Mouse (Mus musculus) gastrocnemius, postnatal 10 days (tissue): ENCODE results near the gene Gak. TPM values are rescaled to one million over a fixed set of nuclear protein-coding genes. Genes with fewer than 3 reads are reported as not detected.
"Not testable (repeated sequence)": the region's sequence is repeated elsewhere in the genome, so short reads cannot be mapped to it uniquely, and the experiment has no call there.

Experiments
- DNase-seq: peaks from one replicate; pipeline ENCODE4 v3.0.0; 2021; ENCODE audit warnings: mixed read lengths
- total RNA-seq, 2 experiments: library from RNA; stranded (reverse); gene quantifications; 2 replicates each; pipeline ENCODE4 v1.2.3; 2021

Gak gene
- total RNA-seq, 2 experiments from 2014 or later, result 19.7 to 23.0 TPM

GRCm38 (mm10) chr5:108655891-108656650 lies 26.5 kb upstream of the Gak start:
- no peak for DNase-seq

- DNase-seq, result no peak
These were observed 25.8 kb upstream of the Gak start for GRCm38 (mm10) chr5:108655381-108655780.

- no peak for DNase-seq
These were observed 25.0 kb upstream of the Gak start for GRCm38 (mm10) chr5:108654444-108654990.

DNA sequence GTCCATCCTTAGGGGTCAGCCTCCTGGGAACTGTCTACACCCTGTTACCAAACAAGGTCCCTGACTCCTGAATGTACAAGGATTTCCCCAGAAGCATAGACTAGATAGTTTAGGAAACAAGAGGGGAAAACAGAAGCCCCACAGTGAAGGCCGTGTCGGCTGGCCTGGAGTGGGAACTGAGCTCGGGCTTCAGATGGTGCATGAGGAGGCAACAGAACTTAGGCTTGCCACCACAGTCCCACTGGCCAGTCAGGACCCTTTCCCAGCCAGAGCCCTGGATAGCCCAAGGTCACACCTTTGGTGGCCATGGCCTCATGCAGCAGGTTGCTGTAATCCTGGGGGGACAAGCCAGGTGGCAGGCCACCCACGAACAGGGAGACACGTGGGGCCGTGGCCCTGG lies 23.8 kb upstream of the Gak start:
- DNase-seq, result no peak

DNA sequence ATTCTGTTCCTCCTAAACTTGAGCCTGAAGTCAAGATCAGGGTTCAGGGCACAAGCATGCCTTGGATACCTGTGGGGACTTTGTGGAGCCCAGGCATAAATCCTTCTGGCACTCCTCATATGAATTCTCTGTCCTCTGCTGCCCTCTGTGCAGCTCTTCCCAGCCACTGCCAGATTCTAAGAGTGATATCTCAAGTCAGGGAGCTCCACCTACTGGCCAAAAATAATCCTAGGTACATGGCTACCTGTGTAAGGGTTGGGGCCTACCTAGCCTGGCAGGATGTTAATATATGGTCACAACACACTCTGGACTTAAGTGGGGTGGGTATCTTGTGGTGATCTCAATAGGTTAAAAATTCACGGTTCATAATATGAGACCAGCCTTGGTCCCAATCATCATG lies 22.3 kb upstream of the Gak start:
- DNase-seq, result no peak

DNA sequence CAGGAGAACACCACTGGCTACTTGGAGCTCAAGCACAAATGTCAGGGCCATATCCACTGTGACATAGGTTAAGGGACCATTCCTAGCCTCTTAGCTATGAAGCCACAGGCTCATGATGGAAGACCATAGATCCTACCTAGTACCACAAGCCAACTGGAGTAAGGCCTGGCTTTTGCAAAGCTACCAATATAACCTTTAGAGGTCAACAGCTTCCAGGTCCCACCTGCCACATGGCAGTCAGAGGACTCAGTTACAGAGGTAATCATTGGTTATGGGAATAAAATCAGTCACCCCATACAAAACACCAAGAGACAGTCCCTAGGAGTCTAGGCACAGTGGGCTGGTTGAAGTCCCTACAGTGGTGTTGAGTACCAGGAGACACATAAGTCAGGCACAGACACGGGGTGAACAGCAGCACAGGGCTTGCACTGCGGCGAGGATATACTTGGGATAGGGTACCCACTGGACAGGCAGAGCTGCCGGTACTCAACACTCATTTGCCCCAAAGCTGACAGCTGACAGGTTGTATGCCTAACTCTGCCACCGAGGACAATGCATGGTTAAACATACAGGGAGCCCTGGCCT lies 21.7 kb upstream of the Gak start:
- DNase-seq, result no peak

- DNase-seq, result no peak
These were observed 20.8 kb upstream of the Gak start for GRCm38 (mm10) chr5:108650341-108650740.

- DNase-seq, result no peak
These were observed 19.5 kb upstream of the Gak start for GRCm38 (mm10) chr5:108648937-108649576.

GRCm38 (mm10) chr5:108647820-108648465 lies 18.4 kb upstream of the Gak start:
- no peak for DNase-seq

- no peak for DNase-seq
These were observed 17.8 kb upstream of the Gak start for GRCm38 (mm10) chr5:108647311-108647710.

DNA sequence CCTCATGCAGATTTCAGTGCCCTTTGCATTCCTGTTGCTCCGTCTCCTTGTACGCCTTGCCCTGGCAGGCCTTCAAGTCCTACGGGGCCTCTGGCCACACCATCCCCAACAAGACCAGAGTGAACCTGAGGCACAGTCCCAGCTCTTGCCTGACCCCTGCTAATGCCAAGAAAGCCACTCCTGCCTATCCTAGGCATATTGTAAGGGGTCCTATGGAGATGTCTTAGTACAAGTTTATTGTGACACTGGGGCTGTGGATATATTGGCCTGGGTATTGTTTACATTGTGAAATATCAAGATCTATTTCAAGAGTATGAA lies 16.7 kb upstream of the Gak start:
- no peak for DNase-seq

DNA sequence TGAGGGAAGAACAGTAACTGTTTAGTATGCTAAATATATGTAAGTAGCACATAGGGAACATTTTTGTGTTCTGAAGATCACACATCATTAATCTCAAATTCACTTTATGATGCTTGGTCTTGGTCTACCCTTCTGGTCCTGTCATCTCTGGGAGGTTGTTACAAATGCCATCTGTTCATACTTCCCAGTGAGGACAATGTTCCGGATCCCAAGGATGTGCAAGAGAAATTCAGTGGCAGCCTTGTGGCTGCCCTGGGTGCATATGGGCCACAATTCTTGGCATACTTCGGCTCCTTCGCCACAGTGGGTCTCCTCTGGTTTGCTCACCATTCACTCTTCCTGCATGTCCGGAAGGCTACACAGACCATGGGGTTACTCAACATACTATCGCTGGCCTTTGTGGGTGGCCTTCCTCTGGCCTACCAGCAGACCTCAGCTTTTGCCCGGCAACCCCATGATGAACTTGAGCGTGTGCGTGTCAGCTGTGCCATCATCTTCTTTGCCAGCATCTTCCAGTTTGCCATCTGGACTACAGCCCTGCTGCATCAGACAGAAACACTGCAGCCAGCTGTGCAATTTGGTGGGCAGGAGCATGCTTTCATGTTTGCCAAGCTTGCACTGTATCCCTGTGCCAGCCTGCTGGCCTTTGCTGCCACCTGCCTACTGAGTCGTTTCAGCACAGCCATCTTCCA lies 16.2 kb upstream of the Gak start:
- DNase-seq, result peak; percentile 40

DNA sequence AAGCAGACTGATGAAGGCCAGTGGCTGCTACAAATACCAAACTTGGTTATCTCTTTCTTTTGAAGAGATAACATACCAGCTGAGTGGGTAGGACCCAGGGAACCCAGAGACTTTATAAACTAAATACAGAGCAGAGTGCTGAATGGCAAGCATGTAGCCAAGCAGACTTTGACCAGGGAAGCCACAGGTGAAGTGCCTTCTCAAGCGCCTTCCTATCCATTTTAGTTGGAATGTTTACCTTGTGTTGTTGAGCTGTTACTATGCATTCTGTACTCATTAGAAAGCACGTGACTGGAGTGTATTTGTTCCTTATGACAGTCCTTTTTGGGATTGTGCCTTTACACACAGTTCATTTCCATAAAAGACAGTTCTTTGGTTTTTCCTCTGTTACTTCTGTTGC lies 14.1 kb upstream of the Gak start:
- DNase-seq, result no peak

DNA sequence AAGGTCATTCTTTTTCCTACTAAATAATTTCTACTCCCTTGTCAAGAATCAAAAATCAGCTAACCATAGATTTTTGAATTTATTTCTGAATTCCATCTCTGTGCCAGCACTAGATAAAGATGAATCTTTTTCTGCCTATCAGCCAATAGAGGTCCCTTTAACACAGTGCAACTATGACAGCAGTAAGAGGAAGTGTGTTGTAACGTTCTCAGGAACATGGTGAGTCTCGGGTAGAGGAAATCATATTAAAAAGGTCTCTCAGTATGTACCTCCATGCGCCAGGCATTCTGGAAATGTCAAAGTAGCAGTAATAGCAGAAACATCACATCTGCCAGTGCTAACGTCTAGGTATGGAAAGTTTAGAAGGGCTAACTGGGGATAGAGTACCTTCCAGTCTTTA lies 6.6 kb upstream of the Gak start:
- DNase-seq, result no peak

DNA sequence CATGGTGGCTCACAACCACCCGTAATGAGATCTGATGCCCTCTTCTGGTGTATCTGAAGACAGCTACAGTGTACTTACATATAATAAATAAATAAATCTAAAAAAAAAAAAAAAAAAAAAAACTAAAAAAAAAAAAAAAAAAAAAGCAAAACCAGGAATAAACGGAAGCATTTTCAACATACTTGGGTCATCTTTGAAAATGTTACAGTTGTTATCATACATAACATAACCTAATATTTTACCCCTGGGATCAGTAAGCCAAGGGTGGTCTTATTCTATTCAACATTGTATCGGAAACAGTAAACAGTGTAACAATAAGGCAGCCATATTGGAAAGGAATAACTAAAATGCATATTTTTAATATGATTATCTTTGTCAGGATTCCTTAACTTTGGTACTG lies 4.5 kb upstream of the Gak start:
- DNase-seq, result not testable (repeated sequence)

DNA sequence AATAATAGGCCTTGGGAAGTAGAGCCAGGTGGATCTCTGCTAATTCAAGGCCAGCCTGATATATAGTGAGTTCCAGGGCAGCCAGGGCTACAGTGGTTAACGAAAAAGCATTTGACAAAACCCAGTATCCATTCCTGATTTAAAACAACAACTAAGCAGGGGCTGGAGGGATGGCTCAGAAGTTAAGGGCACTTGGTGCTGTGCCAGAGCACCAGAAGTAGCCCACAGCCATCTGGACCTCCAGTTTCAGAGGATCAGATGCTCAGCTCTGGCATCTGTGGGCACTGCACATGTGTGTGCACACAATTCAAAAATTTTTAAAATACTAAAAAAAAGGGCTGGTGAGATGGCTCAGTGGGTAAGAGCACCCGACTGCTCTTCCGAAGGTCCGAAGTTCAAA lies 4.1 kb upstream of the Gak start:
- DNase-seq, result no peak

GRCm38 (mm10) chr5:108628891-108629633 lies 493 bp downstream of the Gak start:
- no peak for DNase-seq

GRCm38 (mm10) chr5:108626050-108626660 lies 3.4 kb downstream of the Gak start:
- no peak for DNase-seq

GRCm38 (mm10) chr5:108621870-108622269 lies 7.7 kb downstream of the Gak start:
- no peak for DNase-seq

GRCm38 (mm10) chr5:108610426-108610825 lies 19.1 kb downstream of the Gak start:
- no peak for DNase-seq

GRCm38 (mm10) chr5:108602537-108602936 lies 27.0 kb downstream of the Gak start:
- DNase-seq, result no peak
